Mouse (Mus musculus): ENCODE data around the gene Cfap157.

- TF ChIP-seq CTCF (IDR thresholded peaks at IDR 0.05; ENCODE audit: low read depth) (no peak), EP300 (IDR thresholded peaks at IDR 0.05; ENCODE audit: low read depth) (no peak)
Observed at GRCm38 (mm10) chr2:32749082-32749481, 35.1 kb downstream of the Cfap157 start.

All from heart, postnatal 0 days (tissue).